Mouse (Mus musculus): Measurements from ENCODE around the gene Ptprcap. TPM values are rescaled to one million over a fixed set of nuclear protein-coding genes. Genes with fewer than 3 reads are reported as not detected.

Ptprcap gene
- 0.51 and 0.74 TPM in 2 replicates for polyA plus RNA-seq (2016; fragmentation: Nextera tagmentation; extraction: Ambion mirVana)

GRCm38 (mm10) chr19:4153232-4153654, at the start of gene Ptprcap:
Ptprcap (plus strand) TSS chr19:4153604.
- 80% methylated on average over 11 of the region's 11 CpGs for WGBS
- no peaks in the 10 kb centered on the region for H3K9me3 ChIP-seq
- ATAC-seq (ENCODE audit: low FRiP score) = no peak
- no peak within 1 kb of the TSS for H3K27ac ChIP-seq
- peaks cover 21% of the 10 kb centered on the region for H3K4me1 ChIP-seq
- no peak within 1 kb of the TSS for H3K4me2 ChIP-seq
- H3K4me3 ChIP-seq (replicated peaks) = no peak within 1 kb of the TSS
- peaks cover 62% of the 10 kb centered on the region for H3K36me3 ChIP-seq (replicated peaks)
- H3K27me3 ChIP-seq = no peaks in the 10 kb centered on the region
- H3K9ac ChIP-seq = no peak within 1 kb of the TSS

- no peak overlapping the region for H3K27ac ChIP-seq
- H3K27me3 ChIP-seq = peaks cover 43% of the 10 kb centered on the region
- no peak overlapping the region for H3K4me2 ChIP-seq
- H3K9me3 ChIP-seq = no peaks in the 10 kb centered on the region
- ATAC-seq (ENCODE audit: low FRiP score) = no peak
- no peak overlapping the region for H3K4me3 ChIP-seq (replicated peaks)
- H3K9ac ChIP-seq = no peak overlapping the region
- peaks cover 32% of the 10 kb centered on the region for H3K4me1 ChIP-seq
- WGBS = 85% methylated on average over 3 of the region's 3 CpGs
- H3K36me3 ChIP-seq (replicated peaks) = peaks cover 4% of the 10 kb centered on the region; the same call in 1 of the 2 replicates
Measured at GRCm38 (mm10) chr19:4103792-4104191, 49.6 kb upstream of the Ptprcap start.

- Histone ChIP-seq H3K4me2 (no peak overlapping the region), H3K36me3 (replicated peaks) (peaks cover 4% of the 10 kb centered on the region; the same call in 1 of the 2 replicates)
Measured at GRCm38 (mm10) chr19:4104675-4105194, 48.7 kb upstream of the Ptprcap start.

GRCm38 (mm10) chr19:4106654-4107053, 46.8 kb upstream of the Ptprcap start:
- peaks cover 3% of the 10 kb centered on the region; the same call in 1 of the 2 replicates for H3K4me1 ChIP-seq
- H3K4me2 ChIP-seq = no peak overlapping the region
- peaks cover 16% of the 10 kb centered on the region; the same call in 1 of the 2 replicates for H3K36me3 ChIP-seq (replicated peaks)
- no peaks in the 10 kb centered on the region for H3K9me3 ChIP-seq
- ATAC-seq (ENCODE audit: low FRiP score) = no peak
- no peak overlapping the region for H3K4me3 ChIP-seq (replicated peaks)
- H3K27ac ChIP-seq = no peak overlapping the region
- peaks cover 15% of the 10 kb centered on the region for H3K27me3 ChIP-seq
- 92% methylated on average over 14 of the region's 14 CpGs for WGBS
- H3K9ac ChIP-seq = no peak overlapping the region

More at GRCm38 (mm10) chr19:4104675-4105194, 48.7 kb upstream of the Ptprcap start:
- Histone ChIP-seq H3K9me3 (no peaks in the 10 kb centered on the region), H3K4me1 (peaks cover 22% of the 10 kb centered on the region), H3K9ac (no peak overlapping the region), H3K4me3 (replicated peaks) (no peak overlapping the region), H3K27me3 (peaks cover 34% of the 10 kb centered on the region), H3K27ac (no peak overlapping the region)
- ATAC-seq (ENCODE audit: low FRiP score) = no peak
- WGBS = 89% methylated on average over 16 of the region's 16 CpGs

- no peak overlapping the region for H3K27ac ChIP-seq
- ATAC-seq (ENCODE audit: low FRiP score) = no peak
- H3K4me3 ChIP-seq (replicated peaks) = no peak overlapping the region
- no peak overlapping the region for H3K9ac ChIP-seq
- no peak overlapping the region for H3K4me2 ChIP-seq
- H3K36me3 ChIP-seq (replicated peaks) = peaks cover 35% of the 10 kb centered on the region
- H3K4me1 ChIP-seq = no peaks in the 10 kb centered on the region
- WGBS = 95% methylated on average over 9 of the region's 9 CpGs
- no peaks in the 10 kb centered on the region for H3K9me3 ChIP-seq
- no peaks in the 10 kb centered on the region for H3K27me3 ChIP-seq
Measured at GRCm38 (mm10) chr19:4108535-4108934, 44.9 kb upstream of the Ptprcap start.

GRCm38 (mm10) chr19:4112063-4112960, 41.1 kb upstream of the Ptprcap start:
- H3K9me3 ChIP-seq = no peaks in the 10 kb centered on the region
- H3K4me2 ChIP-seq = no peak overlapping the region
- no peak overlapping the region for H3K4me3 ChIP-seq (replicated peaks)
- WGBS = 95% methylated on average over 26 of the region's 26 CpGs
- no peak overlapping the region for H3K27ac ChIP-seq
- H3K36me3 ChIP-seq (replicated peaks) = peaks cover 69% of the 10 kb centered on the region
- no peaks in the 10 kb centered on the region for H3K4me1 ChIP-seq
- H3K27me3 ChIP-seq = no peaks in the 10 kb centered on the region
- H3K9ac ChIP-seq = no peak overlapping the region
- no peak for ATAC-seq (ENCODE audit: low FRiP score)

GRCm38 (mm10) chr19:4113186-4113805, 40.1 kb upstream of the Ptprcap start:
- H3K36me3 ChIP-seq (replicated peaks) = peaks cover 75% of the 10 kb centered on the region
- H3K9me3 ChIP-seq = no peaks in the 10 kb centered on the region

GRCm38 (mm10) chr19:4113806-4114230, 39.6 kb upstream of the Ptprcap start:
- ATAC-seq (ENCODE audit: low FRiP score) = no peak
- H3K27me3 ChIP-seq = no peaks in the 10 kb centered on the region
- no peak overlapping the region for H3K9ac ChIP-seq
- no peak overlapping the region for H3K27ac ChIP-seq
- H3K9me3 ChIP-seq = no peaks in the 10 kb centered on the region
- no peaks in the 10 kb centered on the region for H3K4me1 ChIP-seq
- no peak overlapping the region for H3K4me3 ChIP-seq (replicated peaks)
- H3K36me3 ChIP-seq (replicated peaks) = peaks cover 75% of the 10 kb centered on the region
- H3K4me2 ChIP-seq = no peak overlapping the region
- WGBS = 79% methylated on average over 5 of the region's 5 CpGs

More at GRCm38 (mm10) chr19:4113186-4113805, 40.1 kb upstream of the Ptprcap start:
- Histone ChIP-seq H3K27ac (no peak overlapping the region), H3K27me3 (no peaks in the 10 kb centered on the region), H3K4me2 (no peak overlapping the region), H3K9ac (no peak overlapping the region), H3K4me1 (no peaks in the 10 kb centered on the region), H3K4me3 (replicated peaks) (no peak overlapping the region)
- 88% methylated on average over 13 of the region's 13 CpGs for WGBS
- ATAC-seq (ENCODE audit: low FRiP score) = no peak

- Histone ChIP-seq H3K9me3 (no peaks in the 10 kb centered on the region), H3K4me2 (no peak overlapping the region), H3K36me3 (replicated peaks) (peaks cover 75% of the 10 kb centered on the region), H3K4me1 (no peaks in the 10 kb centered on the region), H3K27me3 (no peaks in the 10 kb centered on the region), H3K9ac (no peak overlapping the region), H3K27ac (no peak overlapping the region), H3K4me3 (replicated peaks) (no peak overlapping the region)
- WGBS = 89% methylated on average over 10 of the region's 10 CpGs
- ATAC-seq (ENCODE audit: low FRiP score) = no peak
Measured at GRCm38 (mm10) chr19:4114551-4114950, 38.9 kb upstream of the Ptprcap start.

- H3K4me3 ChIP-seq (replicated peaks) = no peak overlapping the region
- ATAC-seq (ENCODE audit: low FRiP score) = no peak
- 94% methylated on average over 10 of the region's 10 CpGs for WGBS
- no peak overlapping the region for H3K9ac ChIP-seq
- H3K9me3 ChIP-seq = no peaks in the 10 kb centered on the region
- no peak overlapping the region for H3K4me2 ChIP-seq
- no peak overlapping the region for H3K27ac ChIP-seq
- H3K36me3 ChIP-seq (replicated peaks) = peaks cover 73% of the 10 kb centered on the region
- H3K27me3 ChIP-seq = 0 out of 2 replicates have a peak, but pooled peaks cover 2% of the 10 kb centered on the region
- H3K4me1 ChIP-seq = peaks cover under 1% of the 10 kb centered on the region
Measured at GRCm38 (mm10) chr19:4115144-4115543, 38.3 kb upstream of the Ptprcap start.

GRCm38 (mm10) chr19:4115816-4116215, 37.6 kb upstream of the Ptprcap start:
- Histone ChIP-seq H3K9ac (no peak overlapping the region), H3K4me3 (replicated peaks) (no peak overlapping the region), H3K27ac (no peak overlapping the region), H3K4me1 (peaks cover 8% of the 10 kb centered on the region), H3K27me3 (0 out of 2 replicates have a peak, but pooled peaks cover 7% of the 10 kb centered on the region), H3K4me2 (no peak overlapping the region), H3K36me3 (replicated peaks) (peaks cover 69% of the 10 kb centered on the region), H3K9me3 (no peaks in the 10 kb centered on the region)
- ATAC-seq (ENCODE audit: low FRiP score) = no peak
- WGBS = 88% methylated on average over 11 of the region's 11 CpGs

- Histone ChIP-seq H3K4me1 (peaks cover 10% of the 10 kb centered on the region), H3K9ac (no peak overlapping the region), H3K4me3 (replicated peaks) (no peak overlapping the region), H3K36me3 (replicated peaks) (peaks cover 60% of the 10 kb centered on the region), H3K4me2 (no peak overlapping the region), H3K27me3 (0 out of 2 replicates have a peak, but pooled peaks cover 7% of the 10 kb centered on the region), H3K9me3 (no peaks in the 10 kb centered on the region), H3K27ac (no peak overlapping the region)
- no peak for ATAC-seq (ENCODE audit: low FRiP score)
- 98% methylated on average over 7 of the region's 7 CpGs for WGBS
Measured at GRCm38 (mm10) chr19:4117006-4117405, 36.4 kb upstream of the Ptprcap start.

All from forebrain, embryonic 12.5 days (tissue).